ENCODE assay signal across 21 mouse cellular contexts in genomic region chr6:10443206-10443605, GRCm38 (mm10).
"Had no signal": no experiment of that assay in that cellular context is flagged by ENCODE, and none has a peak within 500 bp of the region (broad histone marks: within the 10 kb centered on the region; RNA-seq: fewer than 3 reads in every experiment).

No protein-coding gene starts in this region.

- ATAC-seq: forebrain, embryonic 13.5 days; forebrain, embryonic 14.5 days; forebrain, embryonic 15.5 days; forebrain, embryonic 16.5 days; forebrain, postnatal 0 days had no signal

- DNase-seq: cerebellum, adult 8-10 months; cerebellum, adult 9-10 months; cerebellum, adult 9-11 months; cerebellum, postnatal 10 days; cerebellum, postnatal 14 days; cerebellum, postnatal 25 days; cerebellum, postnatal 36 days; embryo, embryonic 11 days; forebrain, postnatal 0 days; gastrocnemius, adult 2 months; gastrocnemius, postnatal 10 days; gastrocnemius, postnatal 14 days; gastrocnemius, postnatal 25 days; gastrocnemius, postnatal 36 days; heart, adult 11 months; heart, adult 18-20 months; heart, adult 2 months had no signal
